Mouse (Mus musculus): Measurements from ENCODE around the gene Birc5.
A peak's percentile ranks its signal among the peaks of the same experiment; 100 is the strongest.

Gene Birc5

GRCm38 (mm10) chr11:117888853-117889822 is 40.1 kb downstream of the Birc5 start:
- DNase-seq: no peak

DNA sequence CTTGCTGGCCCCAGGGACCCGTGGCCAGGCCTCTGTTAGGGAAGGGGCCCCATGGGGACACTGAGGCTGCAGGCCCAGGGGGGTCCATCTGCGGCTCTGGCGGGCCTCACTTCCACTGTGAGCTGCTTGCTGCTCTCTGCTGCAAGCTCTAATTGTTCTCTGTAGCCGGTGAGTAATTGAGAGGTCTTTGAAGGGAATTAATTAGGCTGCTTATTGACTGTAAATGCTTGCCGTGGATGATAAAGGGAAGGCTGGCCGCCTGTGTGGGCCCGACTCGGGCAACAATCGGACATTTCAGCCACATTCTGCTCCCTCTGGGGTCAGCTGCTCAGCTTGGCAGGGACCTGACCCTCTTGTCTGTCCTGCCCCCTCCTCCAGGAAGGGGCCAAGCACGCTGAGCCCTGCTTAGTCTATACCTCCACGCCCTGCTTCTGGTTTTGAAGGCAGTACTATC is 40.9 kb downstream of the Birc5 start:
- DNase-seq: no peak

DNA sequence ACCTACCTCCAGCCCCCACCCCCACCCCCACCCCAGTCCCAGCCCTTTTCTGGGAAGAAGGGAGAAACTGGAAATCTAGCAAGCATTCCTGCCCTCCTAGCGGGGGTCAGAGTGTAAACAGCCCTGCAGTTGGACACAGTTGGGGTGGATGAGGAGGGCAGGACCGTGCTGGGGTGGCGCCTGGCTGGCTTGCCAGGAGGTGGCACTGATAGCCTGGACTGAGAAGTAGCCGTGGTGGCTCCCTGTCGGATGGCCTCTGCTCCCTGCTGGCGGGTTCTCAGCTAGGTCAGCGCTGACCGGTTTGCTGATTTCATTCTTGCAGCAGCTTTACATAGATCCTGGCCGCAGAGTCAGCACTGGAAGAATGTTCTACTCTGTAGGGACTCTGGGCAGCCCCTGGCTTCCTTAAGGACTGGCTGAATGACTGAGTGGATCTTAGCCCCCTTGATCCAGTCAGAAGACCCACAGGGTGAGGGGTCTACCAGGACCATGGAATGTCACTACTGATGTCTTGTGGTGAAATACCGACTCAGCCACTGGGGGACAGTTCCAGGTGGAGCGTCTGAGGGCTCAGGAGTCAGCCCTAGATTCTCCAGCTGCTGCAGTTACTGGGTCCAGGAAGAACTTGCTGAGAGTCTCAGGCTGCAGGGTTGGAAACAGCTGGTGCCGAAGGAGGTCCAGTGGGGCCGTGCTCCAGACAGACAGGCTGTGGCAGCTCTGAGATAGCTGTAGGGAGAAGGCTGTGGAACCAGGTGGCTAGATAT is 41.6 kb downstream of the Birc5 start:
- peak in 1 of 2 experiments; percentile 36 for DNase-seq

GRCm38 (mm10) chr11:117891581-117892175 is 42.6 kb downstream of the Birc5 start:
- DNase-seq: no peak

GRCm38 (mm10) chr11:117892199-117892598 is 43.1 kb downstream of the Birc5 start:
- DNase-seq: no peak

GRCm38 (mm10) chr11:117894676-117895075 is 45.6 kb downstream of the Birc5 start:
- no peak for DNase-seq

DNA sequence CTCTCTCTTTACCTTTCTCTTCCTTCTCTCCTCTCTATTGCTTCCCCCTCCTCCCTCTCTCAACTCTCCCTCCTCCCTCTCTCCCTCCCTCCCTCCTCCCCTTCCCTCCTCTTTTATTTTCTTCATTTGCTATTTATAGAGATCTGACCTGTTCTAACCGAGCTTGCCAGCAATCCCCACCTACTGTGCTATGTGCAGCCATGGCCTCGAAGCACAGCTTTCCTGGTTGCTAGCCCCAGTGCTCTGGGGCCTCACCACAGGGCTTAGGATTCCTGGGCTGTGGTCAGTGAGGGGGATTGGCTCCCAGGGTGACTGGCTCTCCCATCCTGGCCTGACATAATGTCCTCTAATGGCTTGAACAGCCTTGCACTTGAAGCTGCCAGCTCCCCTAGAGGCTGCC is 47.5 kb downstream of the Birc5 start:
- no peak for DNase-seq

DNA sequence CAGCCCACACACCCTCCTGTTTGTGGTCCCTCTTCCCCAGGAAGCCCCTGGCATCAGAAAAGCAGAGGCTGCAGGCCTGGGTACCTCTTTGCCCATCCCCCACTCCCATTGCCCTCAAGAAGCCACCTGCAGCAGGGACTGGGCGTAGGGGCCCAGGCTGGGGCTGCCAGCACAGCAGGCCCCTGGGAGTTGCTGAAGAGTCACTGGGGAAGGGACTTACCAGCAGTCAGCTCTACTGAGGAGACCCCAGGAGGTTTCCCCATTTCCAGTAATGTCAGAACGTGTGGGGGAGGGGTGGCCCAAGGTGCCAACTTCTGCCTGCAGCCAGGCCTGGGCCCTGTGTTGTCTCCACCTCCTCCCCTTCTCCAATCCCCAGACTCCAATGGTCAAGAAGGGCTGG is 53.2 kb downstream of the Birc5 start:
- DNase-seq: no peak

- DNase-seq: no peak
These were observed 55.4 kb downstream of the Birc5 start for GRCm38 (mm10) chr11:117904442-117904841.
